Mouse (Mus musculus) myocyte (in vitro differentiated cells): ENCODE data around the gene Taf13. TPM values are rescaled to one million over a fixed set of nuclear protein-coding genes. Genes with fewer than 3 reads are reported as not detected.

Experiments used
- H3K27me3 ChIP-seq: one replicate; pipeline ENCODE4 v1.6.1; 2011; ENCODE audit not compliant: control insufficient read depth, insufficient read depth, insufficient read length
- H3K36me3 ChIP-seq: one replicate; pipeline ENCODE4 v1.6.1; 2011; ENCODE audit not compliant: control insufficient read depth, insufficient read depth
- H3K4me2 ChIP-seq: one replicate; pipeline ENCODE4 v1.6.1; 2011; ENCODE audit warnings: low read depth, control low read depth
- H3K4me3 ChIP-seq: one replicate; pipeline ENCODE4 v1.5.1; 2011; ENCODE audit warnings: mild to moderate bottlenecking, control low read depth, moderate library complexity
- H3K79me2 ChIP-seq: one replicate; pipeline ENCODE4 v1.6.1; 2011; ENCODE audit not compliant: control insufficient read depth, insufficient read depth
- H3ac ChIP-seq: one replicate; pipeline ENCODE4 v1.6.1; 2011; ENCODE audit not compliant: control insufficient read depth, insufficient read length
- CEBPB ChIP-seq: IDR thresholded peaks from 2 replicates; pipeline ENCODE4 v1.6.1; 2011; ENCODE audit warnings: mild to moderate bottlenecking, moderate library complexity; ENCODE audit not compliant: poor library complexity, insufficient read depth, severe bottlenecking
- E2F4 ChIP-seq: IDR thresholded peaks from one replicate; pipeline ENCODE4 v1.6.1; 2011; ENCODE audit warnings: mild to moderate bottlenecking, control low read depth, moderate library complexity; ENCODE audit not compliant: insufficient read depth
- MAX ChIP-seq: IDR thresholded peaks from one replicate; pipeline ENCODE4 v1.6.1; 2011; ENCODE audit warnings: low read depth, mild to moderate bottlenecking, control low read depth
- MYOD1 ChIP-seq, 3 experiments: IDR thresholded peaks; one replicate each; pipeline ENCODE4 v1.6.1; 2011; ENCODE audit warnings: control low read depth in 2 of 3, low read depth in 2 of 3, mild to moderate bottlenecking in 2 of 3, moderate library complexity in 1 of 3; ENCODE audit not compliant: insufficient read length in 2 of 3, control insufficient read depth in 1 of 3
- MYOG ChIP-seq, 3 experiments: IDR thresholded peaks; one replicate each; pipeline ENCODE4 v1.6.1; 2011; ENCODE audit warnings: control low read depth in 2 of 3, low read depth in 2 of 3, mild to moderate bottlenecking in 2 of 3; ENCODE audit not compliant: insufficient read length in 2 of 3, control insufficient read depth in 1 of 3, insufficient read depth in 1 of 3
- POLR2A ChIP-seq: IDR thresholded peaks from one replicate; pipeline ENCODE4 v1.6.1; 2011; ENCODE audit warnings: low read depth, mild to moderate bottlenecking, control low read depth, moderate library complexity; ENCODE audit not compliant: insufficient read length
- POLR2AphosphoS2 ChIP-seq: IDR thresholded peaks from one replicate; pipeline ENCODE4 v1.6.1; 2011; ENCODE audit warnings: low read depth, control low read depth; ENCODE audit not compliant: insufficient read length
- REST ChIP-seq: IDR thresholded peaks from one replicate; pipeline ENCODE4 v1.6.1; 2011; ENCODE audit warnings: mild to moderate bottlenecking, control low read depth, moderate library complexity; ENCODE audit not compliant: insufficient read depth, insufficient read length
- SRF ChIP-seq: IDR thresholded peaks from one replicate; pipeline ENCODE4 v1.6.1; 2011; ENCODE audit warnings: low read depth; ENCODE audit not compliant: control insufficient read depth, insufficient read length
- TCF12 ChIP-seq: IDR thresholded peaks from one replicate; pipeline ENCODE4 v1.6.1; 2011; ENCODE audit warnings: mild to moderate bottlenecking, control low read depth; ENCODE audit not compliant: poor library complexity, insufficient read depth, severe bottlenecking
- TCF3 ChIP-seq: IDR thresholded peaks from one replicate; pipeline ENCODE4 v1.6.1; 2011; ENCODE audit warnings: low read depth, control low read depth; ENCODE audit not compliant: insufficient read length
- USF1 ChIP-seq: IDR thresholded peaks from one replicate; pipeline ENCODE4 v1.6.1; 2011; ENCODE audit warnings: low read depth, mild to moderate bottlenecking, control low read depth, moderate library complexity
- polyA plus RNA-seq: library from polyadenylated mRNA; unstranded; fragments of >200 nt; fragmentation: generic; extraction: Trizol; gene quantifications from one replicate; pipeline ENCODE4 v1.2.1, GENCODE M21; 2012; ENCODE audit warnings: missing spikeins

The Taf13 gene
- polyA plus RNA-seq, 1 experiment = 19.9 TPM

GRCm38 (mm10) chr3:108574018-108574417 lies 2.5 kb downstream of the Taf13 start:
- Histone ChIP-seq H3ac (no peak overlapping the region), H3K4me3 (no peak overlapping the region), H3K4me2 (no peak overlapping the region), H3K27me3 (no peaks in the 10 kb centered on the region), H3K36me3 (no peaks in the 10 kb centered on the region), H3K79me2 (peaks cover 17% of the 10 kb centered on the region)
- TF ChIP-seq POLR2A (no peak), MAX (no peak), POLR2AphosphoS2 (no peak), E2F4 (no peak), TCF12 (no peak), MYOG (IDR thresholded peaks at IDR 0.05; ENCODE audit: control insufficient read depth in 1 of 3, insufficient read depth in 1 of 3, insufficient read length in 2 of 3, low read depth in 2 of 3) (no peak), USF1 (no peak), REST (no peak), CEBPB (no peak), TCF3 (no peak), SRF (no peak), MYOD1 (IDR thresholded peaks at IDR 0.05; ENCODE audit: control insufficient read depth in 1 of 3, insufficient read length in 2 of 3, low read depth in 2 of 3) (no peak)

- Histone ChIP-seq H3K4me3 (no peak overlapping the region), H3K79me2 (no peaks in the 10 kb centered on the region), H3K4me2 (no peak overlapping the region), H3K36me3 (peaks cover 4% of the 10 kb centered on the region), H3ac (no peak overlapping the region), H3K27me3 (no peaks in the 10 kb centered on the region)
- TF ChIP-seq USF1 (no peak), POLR2AphosphoS2 (no peak), REST (no peak), TCF3 (no peak), MYOG (IDR thresholded peaks at IDR 0.05; ENCODE audit: control insufficient read depth in 1 of 3, insufficient read depth in 1 of 3, insufficient read length in 2 of 3, low read depth in 2 of 3) (no peak)
These were observed 13.1 kb downstream of the Taf13 start for GRCm38 (mm10) chr3:108584580-108584979.

GRCm38 (mm10) chr3:108588446-108588845 lies 16.9 kb downstream of the Taf13 start:
- H3K4me2 ChIP-seq = no peak overlapping the region
- no peak overlapping the region for H3ac ChIP-seq
- H3K79me2 ChIP-seq = no peaks in the 10 kb centered on the region
- no peak for TF ChIP-seq REST
- TF ChIP-seq USF1 = no peak
- no peak for TF ChIP-seq MYOG (IDR thresholded peaks at IDR 0.05; ENCODE audit: control insufficient read depth in 1 of 3, insufficient read depth in 1 of 3, insufficient read length in 2 of 3, low read depth in 2 of 3)
- TF ChIP-seq MYOD1 (IDR thresholded peaks at IDR 0.05; ENCODE audit: control insufficient read depth in 1 of 3, insufficient read length in 2 of 3, low read depth in 2 of 3) = no peak
- TF ChIP-seq CEBPB = no peak
- TF ChIP-seq POLR2AphosphoS2 = no peak
- no peak for TF ChIP-seq POLR2A
- no peak for TF ChIP-seq E2F4
- TF ChIP-seq SRF = no peak
- no peak for TF ChIP-seq TCF3
- no peak for TF ChIP-seq MAX
- TF ChIP-seq TCF12 = no peak
- H3K27me3 ChIP-seq = no peaks in the 10 kb centered on the region
- no peak overlapping the region for H3K4me3 ChIP-seq
- peaks cover 4% of the 10 kb centered on the region for H3K36me3 ChIP-seq

- peak within 1 kb of the TSS; percentile 83 for H3ac ChIP-seq
- TF ChIP-seq MYOG (IDR thresholded peaks at IDR 0.05; ENCODE audit: control insufficient read depth in 1 of 3, insufficient read depth in 1 of 3, insufficient read length in 2 of 3, low read depth in 2 of 3) (peak in 1 of 3 experiments; percentile 49), E2F4 (no peak), MAX (no peak), POLR2A (peak; percentile 84), POLR2AphosphoS2 (peak; percentile 61), MYOD1 (IDR thresholded peaks at IDR 0.05; ENCODE audit: control insufficient read depth in 1 of 3, insufficient read length in 2 of 3, low read depth in 2 of 3) (peak in 2 of 3 experiments; percentile 94 to 98)
- H3K79me2 ChIP-seq = no peaks in the 10 kb centered on the region
- no peaks in the 10 kb centered on the region for H3K36me3 ChIP-seq
- H3K4me2 ChIP-seq = peak within 1 kb of the TSS; percentile 85
- H3K27me3 ChIP-seq = no peaks in the 10 kb centered on the region
- H3K4me3 ChIP-seq = peak within 1 kb of the TSS; percentile 69
These were observed 19.5 kb downstream of the Taf13 start, which contains the start of gene Wdr47 for GRCm38 (mm10) chr3:108590786-108591529. Gene Wdr47 (plus strand): TSS chr3:108591279.
